Mouse (Mus musculus): ENCODE measurements around the gene Gatd1. TPM values are rescaled to one million over a fixed set of nuclear protein-coding genes. Genes with fewer than 3 reads are reported as not detected.

Gene Gatd1
- polyA plus RNA-seq, 1 experiment from 2014 or later, result 37.4 TPM

DNA sequence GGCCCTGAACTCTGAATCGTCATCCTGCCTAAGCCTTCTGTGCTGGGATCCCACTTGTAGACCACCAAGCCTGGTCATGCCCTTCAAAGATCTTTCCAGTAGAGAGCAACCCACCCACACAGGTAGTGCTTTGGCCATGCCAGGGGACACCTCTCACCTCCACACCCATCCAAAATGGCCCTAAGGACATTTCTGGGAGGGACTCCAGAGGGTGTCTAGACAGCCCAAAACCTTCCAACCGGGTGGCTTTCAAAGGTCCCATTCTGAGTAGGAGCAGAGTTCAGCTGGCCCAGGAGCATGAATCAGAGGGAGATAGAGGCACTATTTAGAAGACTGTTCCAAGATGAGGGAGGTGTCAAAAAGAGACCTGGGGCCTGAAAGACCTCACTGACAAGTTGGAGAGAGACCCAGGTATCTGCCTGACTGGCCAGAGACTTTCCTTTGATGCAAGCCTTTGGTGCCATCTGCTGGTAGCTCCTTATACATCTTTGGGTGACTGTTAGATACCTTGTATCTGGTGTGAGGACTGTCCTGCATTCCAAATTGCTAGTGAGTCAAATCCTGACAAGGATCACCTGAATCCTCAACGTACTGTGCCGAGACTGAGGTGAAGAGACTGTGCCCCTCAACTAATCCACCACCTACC, 50.7 kb downstream of the Gatd1 start:
- H3K4me3 ChIP-seq, result no peak overlapping the region
- H3K27ac ChIP-seq, result peak overlapping the region; percentile 57; the same call in 1 of the 2 replicates
- 58% methylated on average over 4 of the region's 4 CpGs for WGBS
- peak; percentile 88 for DNase-seq (ENCODE audit: low spot score)
- H3K36me3 ChIP-seq, result no peaks in the 10 kb centered on the region
- H3K27me3 ChIP-seq (ENCODE audit: insufficient read depth, poor library complexity, severe bottlenecking), result peaks cover 59% of the 10 kb centered on the region
- peaks cover 4% of the 10 kb centered on the region for H3K4me1 ChIP-seq
- no peaks in the 10 kb centered on the region for H3K9me3 ChIP-seq

DNA sequence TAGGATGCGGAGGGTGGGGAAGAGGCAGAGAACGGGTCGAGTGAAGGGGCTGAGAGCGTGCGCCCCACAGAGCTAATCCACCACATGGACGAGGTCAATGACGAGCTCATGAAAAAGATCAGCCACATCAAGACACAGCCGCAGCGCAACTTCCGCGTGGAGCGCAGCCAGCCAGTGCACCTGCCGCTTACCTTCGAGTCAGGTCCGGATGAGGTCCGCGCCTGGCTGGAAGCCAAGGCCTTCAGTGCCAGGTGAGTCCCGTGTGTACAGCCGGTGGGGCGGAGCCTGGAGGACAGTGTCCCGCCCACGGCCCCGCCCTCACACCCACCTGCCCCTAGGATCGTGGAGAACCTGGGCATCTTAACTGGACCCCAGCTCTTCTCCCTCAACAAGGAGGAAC, 52.4 kb downstream of the Gatd1 start:
- Histone ChIP-seq H3K27ac (no peak overlapping the region), H3K4me3 (no peak overlapping the region), H3K27me3 (ENCODE audit: insufficient read depth, poor library complexity, severe bottlenecking) (peaks cover 73% of the 10 kb centered on the region), H3K36me3 (no peaks in the 10 kb centered on the region), H3K9me3 (no peaks in the 10 kb centered on the region), H3K4me1 (peaks cover 4% of the 10 kb centered on the region)
- 15% methylated on average over 24 of the region's 24 CpGs for WGBS
- no peak for DNase-seq (ENCODE audit: low spot score)

Other genes starting within 250 kb of the Gatd1 start
- 103 and 105 TPM in 2 replicates for gene Rnh1, start 241.3 kb downstream of the Gatd1 start, polyA plus RNA-seq (2016; fragmentation: Nextera tagmentation; extraction: Ambion mirVana)
- 89.6 and 92.6 TPM in 2 replicates for gene Hras, start 220.1 kb downstream of the Gatd1 start, polyA plus RNA-seq (2016; fragmentation: Nextera tagmentation; extraction: Ambion mirVana)
- 3.3 and 6.7 TPM in 2 replicates for gene Lrrc56, start 220.0 kb downstream of the Gatd1 start, polyA plus RNA-seq (2016; fragmentation: Nextera tagmentation; extraction: Ambion mirVana)
- gene Lmntd2, start 200.1 kb downstream of the Gatd1 start, polyA plus RNA-seq (2016; fragmentation: Nextera tagmentation; extraction: Ambion mirVana), result 1.4 and 2.1 TPM in 2 replicates
- 22.6 and 41.4 TPM in 2 replicates for gene Rassf7, start 198.3 kb downstream of the Gatd1 start, polyA plus RNA-seq (2016; fragmentation: Nextera tagmentation; extraction: Ambion mirVana)
- gene Phrf1, start 185.4 kb downstream of the Gatd1 start, polyA plus RNA-seq (2016; fragmentation: Nextera tagmentation; extraction: Ambion mirVana), result 73.5 and 84.7 TPM in 2 replicates
- 0.39 and 0.60 TPM in 2 replicates for gene Irf7, start 147.7 kb downstream of the Gatd1 start, polyA plus RNA-seq (2016; fragmentation: Nextera tagmentation; extraction: Ambion mirVana)
- not detected in 2 replicates for gene Cdhr5, start 137.3 kb downstream of the Gatd1 start, polyA plus RNA-seq (2016; fragmentation: Nextera tagmentation; extraction: Ambion mirVana)
- 1.7 and 5.0 TPM in 2 replicates for gene Sct, start 135.0 kb downstream of the Gatd1 start, polyA plus RNA-seq (2016; fragmentation: Nextera tagmentation; extraction: Ambion mirVana)
- 0.13 TPM in 1 of 2 replicates, not detected in the other for gene Drd4, start 122.1 kb downstream of the Gatd1 start, polyA plus RNA-seq (2016; fragmentation: Nextera tagmentation; extraction: Ambion mirVana)
- gene Deaf1, start 86.4 kb downstream of the Gatd1 start, polyA plus RNA-seq (2016; fragmentation: Nextera tagmentation; extraction: Ambion mirVana), result 35.6 and 39.4 TPM in 2 replicates
- 39.5 and 41.2 TPM in 2 replicates for gene Tmem80, start 86.4 kb downstream of the Gatd1 start, polyA plus RNA-seq (2016; fragmentation: Nextera tagmentation; extraction: Ambion mirVana)
- gene Eps8l2, start 75.3 kb downstream of the Gatd1 start, polyA plus RNA-seq (2016; fragmentation: Nextera tagmentation; extraction: Ambion mirVana), result 3.1 and 8.2 TPM in 2 replicates
- gene Taldo1, start 21.9 kb downstream of the Gatd1 start, polyA plus RNA-seq (2016; fragmentation: Nextera tagmentation; extraction: Ambion mirVana), result 270 and 285 TPM in 2 replicates
- 13.7 and 23.5 TPM in 2 replicates for gene Cend1, start 15.4 kb upstream of the Gatd1 start, polyA plus RNA-seq (2016; fragmentation: Nextera tagmentation; extraction: Ambion mirVana)
- 22.6 and 30.8 TPM in 2 replicates for gene Slc25a22, start 23.8 kb upstream of the Gatd1 start, polyA plus RNA-seq (2016; fragmentation: Nextera tagmentation; extraction: Ambion mirVana)
- gene Pidd1, start 29.9 kb upstream of the Gatd1 start, polyA plus RNA-seq (2016; fragmentation: Nextera tagmentation; extraction: Ambion mirVana), result 18.0 and 18.2 TPM in 2 replicates
- 882 and 900 TPM in 2 replicates for gene Rplp2, start 33.2 kb upstream of the Gatd1 start, polyA plus RNA-seq (2016; fragmentation: Nextera tagmentation; extraction: Ambion mirVana)
- 28.3 and 38.9 TPM in 2 replicates for gene Pnpla2, start 41.1 kb upstream of the Gatd1 start, polyA plus RNA-seq (2016; fragmentation: Nextera tagmentation; extraction: Ambion mirVana)
- gene Cracr2b, start 47.0 kb upstream of the Gatd1 start, polyA plus RNA-seq (2016; fragmentation: Nextera tagmentation; extraction: Ambion mirVana), result 14.0 and 14.6 TPM in 2 replicates
- gene Cd151, start 53.3 kb upstream of the Gatd1 start, polyA plus RNA-seq (2016; fragmentation: Nextera tagmentation; extraction: Ambion mirVana), result 23.1 and 38.2 TPM in 2 replicates
- gene Polr2l, start 61.0 kb upstream of the Gatd1 start, polyA plus RNA-seq (2016; fragmentation: Nextera tagmentation; extraction: Ambion mirVana), result 73.2 and 74.5 TPM in 2 replicates
- gene Tspan4, start 61.1 kb upstream of the Gatd1 start, polyA plus RNA-seq (2016; fragmentation: Nextera tagmentation; extraction: Ambion mirVana), result 69.0 and 70.8 TPM in 2 replicates
- 40.5 and 45.3 TPM in 2 replicates for gene Chid1, start 125.7 kb upstream of the Gatd1 start, polyA plus RNA-seq (2016; fragmentation: Nextera tagmentation; extraction: Ambion mirVana)
- 79.5 and 79.9 TPM in 2 replicates for gene Ap2a2, start 148.0 kb upstream of the Gatd1 start, polyA plus RNA-seq (2016; fragmentation: Nextera tagmentation; extraction: Ambion mirVana)
- gene Muc6, start 241.2 kb upstream of the Gatd1 start, polyA plus RNA-seq (2016; fragmentation: Nextera tagmentation; extraction: Ambion mirVana), result 0.09 and 0.13 TPM in 2 replicates

Data from heart, embryonic 10.5 days (tissue).